ENCODE assay signal across 14 mouse cellular contexts in genomic region chr4:133626621-133627020, GRCm38 (mm10). TPM values are rescaled to one million over a fixed set of nuclear protein-coding genes. Genes with fewer than 3 reads are reported as not detected.
DNase-seq lines count a peak whose midpoint lies in the region; ATAC-seq and TF ChIP-seq lines count a peak whose summit lies in the region.
"Had no signal": no experiment of that assay in that cellular context is flagged by ENCODE, and none has a peak within 500 bp of the region (broad histone marks: within the 10 kb centered on the region; RNA-seq: fewer than 3 reads in every experiment).

No protein-coding gene starts in this region.

- no peak for ATAC-seq in heart, embryonic 13.5 days (ENCODE audit: extremely low read depth, insufficient number of reproducible peaks, low FRiP score, low TSS enrichment)
- no peak for ATAC-seq in stomach, embryonic 16.5 days (ENCODE audit: insufficient read depth, low FRiP score)
- ATAC-seq in stomach, postnatal 0 days (ENCODE audit: low FRiP score, low TSS enrichment), result no peak
- ATAC-seq: forebrain, embryonic 15.5 days had no signal

- no peaks in the 10 kb centered on the region for H3K9me3 ChIP-seq in heart, embryonic 13.5 days
- no peaks in the 10 kb centered on the region for H3K9me3 ChIP-seq in stomach, embryonic 16.5 days (replicated peaks; ENCODE audit: control insufficient read depth, low read length)
- H3K9me3 ChIP-seq in stomach, postnatal 0 days (ENCODE audit: control insufficient read depth, low read length), result no peaks in the 10 kb centered on the region
- H3K9me3 ChIP-seq: embryonic facial prominence, embryonic 15.5 days; forebrain, embryonic 15.5 days; limb, embryonic 13.5 days had no signal

- peak overlapping the region; percentile 76 for H3K27ac ChIP-seq in heart, embryonic 13.5 days (replicated peaks)
- peak overlapping the region; percentile 66; the same call in 1 of the 2 replicates for H3K27ac ChIP-seq in left cerebral cortex, adult 2 months
- H3K27ac ChIP-seq in stomach, embryonic 16.5 days (ENCODE audit: low read length), result peak overlapping the region; percentile 46; the same call in 1 of the 2 replicates
- H3K27ac ChIP-seq in stomach, postnatal 0 days (replicated peaks), result no peak overlapping the region
- peak overlapping the region; percentile 81; the same call in 1 of the 2 replicates for H3K27ac ChIP-seq in small intestine, adult 2 months (ENCODE audit: insufficient read depth, low read depth, low read length)
- H3K27ac ChIP-seq: forebrain, embryonic 15.5 days; limb, embryonic 13.5 days had no signal

- peaks cover 26% of the 10 kb centered on the region for H3K4me1 ChIP-seq in heart, embryonic 13.5 days
- H3K4me1 ChIP-seq in stomach, embryonic 16.5 days (ENCODE audit: control insufficient read depth, insufficient read depth, low read length), result peaks cover 10% of the 10 kb centered on the region
- H3K4me1 ChIP-seq in stomach, postnatal 0 days (replicated peaks; ENCODE audit: control insufficient read depth, insufficient read depth), result no peaks in the 10 kb centered on the region
- H3K4me1 ChIP-seq in small intestine, adult 2 months (ENCODE audit: control insufficient read depth, insufficient read depth, insufficient read length, low read length), result peaks cover 13% of the 10 kb centered on the region

- no peak for TF ChIP-seq EP300 in stomach, postnatal 0 days (optimal IDR thresholded peaks at IDR 0.05)

- no peak overlapping the region for H3K4me3 ChIP-seq in heart, embryonic 13.5 days
- H3K4me3 ChIP-seq in left cerebral cortex, adult 2 months, result no peak overlapping the region
- no peak overlapping the region for H3K4me3 ChIP-seq in stomach, embryonic 16.5 days (replicated peaks; ENCODE audit: low read length)
- no peak overlapping the region for H3K4me3 ChIP-seq in stomach, postnatal 0 days (ENCODE audit: low read depth, low read length)
- H3K4me3 ChIP-seq in small intestine, adult 2 months (ENCODE audit: low read depth, low read length), result no peak overlapping the region
- H3K4me3 ChIP-seq: embryonic facial prominence, embryonic 15.5 days; forebrain, embryonic 15.5 days; limb, embryonic 13.5 days had no signal

- TF ChIP-seq POLR2A in small intestine, adult 2 months (IDR thresholded peaks at IDR 0.05; ENCODE audit: low read depth, low read length), result no peak

- H3K36me3 ChIP-seq in heart, embryonic 13.5 days, result peaks cover 35% of the 10 kb centered on the region
- no peaks in the 10 kb centered on the region for H3K36me3 ChIP-seq in stomach, embryonic 16.5 days (ENCODE audit: control insufficient read depth, insufficient read depth, low read length)
- H3K36me3 ChIP-seq in stomach, postnatal 0 days (ENCODE audit: control insufficient read depth, insufficient read depth, low read length), result peaks cover 6% of the 10 kb centered on the region; the same call in 1 of the 2 replicates
- peaks cover 18% of the 10 kb centered on the region for H3K36me3 ChIP-seq in small intestine, adult 2 months (ENCODE audit: control insufficient read depth, insufficient read depth, low read length)

- H3K4me2 ChIP-seq in heart, embryonic 13.5 days, result no peak overlapping the region
- H3K4me2 ChIP-seq in stomach, embryonic 16.5 days (ENCODE audit: low read depth, low read length), result no peak overlapping the region
- H3K4me2 ChIP-seq in stomach, postnatal 0 days (replicated peaks; ENCODE audit: low read depth), result no peak overlapping the region
- H3K4me2 ChIP-seq: embryonic facial prominence, embryonic 15.5 days; forebrain, embryonic 15.5 days; hindbrain, embryonic 14.5 days; limb, embryonic 13.5 days had no signal

- DNase-seq in heart, adult 8-10 months (ENCODE audit: low spot score), result no peak
- DNase-seq in left cerebral cortex, adult 2 months (ENCODE audit: extremely low spot score in 1 of 2, low spot score in 2 of 2), result no peak
- DNase-seq in left cerebral cortex, adult 18-20 months (ENCODE audit: low spot score in 2 of 2), result no peak
- no peak for DNase-seq in stomach, postnatal 0 days (ENCODE audit: low spot score)
- DNase-seq in urinary bladder, postnatal 10 days (ENCODE audit: low spot score), result no peak
- DNase-seq: adrenal gland, adult 2 months; gastrocnemius, postnatal 14 days had no signal

- H3K9ac ChIP-seq in heart, embryonic 13.5 days, result no peak overlapping the region
- no peak overlapping the region for H3K9ac ChIP-seq in stomach, embryonic 16.5 days (ENCODE audit: low read length)
- H3K9ac ChIP-seq in stomach, postnatal 0 days (ENCODE audit: low read length), result no peak overlapping the region
- H3K9ac ChIP-seq: embryonic facial prominence, embryonic 15.5 days; forebrain, embryonic 15.5 days; hindbrain, embryonic 14.5 days; limb, embryonic 13.5 days had no signal

- 82% methylated on average over 9 of the region's 9 CpGs for WGBS in heart, embryonic 13.5 days
- WGBS in stomach, embryonic 16.5 days, result 85% methylated on average over 9 of the region's 9 CpGs
- WGBS in stomach, postnatal 0 days, result 91% methylated on average over 9 of the region's 9 CpGs
- 89% methylated on average over 9 of the region's 9 CpGs for WGBS in small intestine, adult 2 months

- intact Hi-C loops in left cerebral cortex, adult 2 months (cut with DNase I), result no loop called here

- H3K27me3 ChIP-seq in heart, embryonic 13.5 days (replicated peaks), result no peaks in the 10 kb centered on the region
- H3K27me3 ChIP-seq in stomach, embryonic 16.5 days (ENCODE audit: control insufficient read depth, insufficient read depth, low read length), result no peaks in the 10 kb centered on the region
- no peaks in the 10 kb centered on the region for H3K27me3 ChIP-seq in stomach, postnatal 0 days (ENCODE audit: control insufficient read depth, insufficient read depth, low read length)
- H3K27me3 ChIP-seq in small intestine, adult 2 months (ENCODE audit: control insufficient read depth, insufficient read depth, low read length), result no peaks in the 10 kb centered on the region
- H3K27me3 ChIP-seq: embryonic facial prominence, embryonic 15.5 days; forebrain, embryonic 15.5 days; limb, embryonic 13.5 days had no signal

- TF ChIP-seq CTCF in left cerebral cortex, adult 2 months (IDR thresholded peaks at IDR 0.05), result no peak
- TF ChIP-seq CTCF in stomach, postnatal 0 days (IDR thresholded peaks at IDR 0.05; ENCODE audit: low read depth), result no peak
- no peak for TF ChIP-seq CTCF in small intestine, adult 2 months (IDR thresholded peaks at IDR 0.05; ENCODE audit: extremely low read depth, insufficient read length, insufficient replicate concordance, low read depth, low read length)

RNA-seq across cellular contexts. Expression of gene Zdhhc18, which starts 23.3 kb away (rescaled TPM):
- polyA plus RNA-seq in heart, embryonic 13.5 days (2015; fragmentation: Nextera tagmentation; extraction: Ambion mirVana), result 1.5 and 1.6 TPM in 2 replicates
- total RNA-seq in heart, adult 8-10 months (2022), result 10 to 100 TPM; 16.1 to 24.3 (median 22.1) TPM
- total RNA-seq in left cerebral cortex, adult 2 months (2021), result 10 to 100 TPM; 33.2 to 36.8 TPM
- 10 to 100 TPM; 35.5 to 39.2 TPM for total RNA-seq in left cerebral cortex, adult 18-20 months (2021)
- polyA plus RNA-seq in stomach, embryonic 16.5 days (2015; fragmentation: Nextera tagmentation; extraction: Ambion mirVana), result 2.0 and 3.4 TPM in 2 replicates
- 1.6 and 3.6 TPM in 2 replicates for polyA plus RNA-seq in stomach, postnatal 0 days (2015; fragmentation: Nextera tagmentation; extraction: Ambion mirVana)
- polyA plus RNA-seq in small intestine, adult 2 months (2012; rRNA removed), result 18.7 and 36.7 TPM in 2 replicates

RNA-seq across cellular contexts. Expression of gene Sfn, which starts 24.7 kb away (rescaled TPM):
- polyA plus RNA-seq in heart, embryonic 13.5 days (2015; fragmentation: Nextera tagmentation; extraction: Ambion mirVana), result 1.2 and 2.9 TPM in 2 replicates
- 1 to 10 TPM in 3 of 4 experiments, under 1 TPM in 1; 0.88 to 1.6 (median 1.1) TPM for total RNA-seq in heart, adult 8-10 months (2022)
- total RNA-seq in left cerebral cortex, adult 2 months (2021), result 1 to 10 TPM; 1.7 to 2.6 TPM
- 1 to 10 TPM; 1.4 to 2.6 TPM for total RNA-seq in left cerebral cortex, adult 18-20 months (2021)
- polyA plus RNA-seq in stomach, embryonic 16.5 days (2015; fragmentation: Nextera tagmentation; extraction: Ambion mirVana), result 339 and 468 TPM in 2 replicates
- 355 and 371 TPM in 2 replicates for polyA plus RNA-seq in stomach, postnatal 0 days (2015; fragmentation: Nextera tagmentation; extraction: Ambion mirVana)
- 175 and 423 TPM in 2 replicates for polyA plus RNA-seq in small intestine, adult 2 months (2012; rRNA removed)

RNA-seq across cellular contexts. Expression of gene Gpn2, which starts 42.5 kb away (rescaled TPM):
- 11.2 and 12.8 TPM in 2 replicates for polyA plus RNA-seq in heart, embryonic 13.5 days (2015; fragmentation: Nextera tagmentation; extraction: Ambion mirVana)
- total RNA-seq in heart, adult 8-10 months (2022), result 1 to 10 TPM; 7.2 to 8.1 (median 8.1) TPM
- 10 to 100 TPM in 1 of 2 experiments, 1 to 10 TPM in 1; 9.4 to 12.3 TPM for total RNA-seq in left cerebral cortex, adult 2 months (2021)
- 10 to 100 TPM in 1 of 2 experiments, 1 to 10 TPM in 1; 9.9 to 11.6 TPM for total RNA-seq in left cerebral cortex, adult 18-20 months (2021)
- polyA plus RNA-seq in stomach, embryonic 16.5 days (2015; fragmentation: Nextera tagmentation; extraction: Ambion mirVana), result 13.8 and 14.3 TPM in 2 replicates
- polyA plus RNA-seq in stomach, postnatal 0 days (2015; fragmentation: Nextera tagmentation; extraction: Ambion mirVana), result 13.9 and 14.8 TPM in 2 replicates
- 40.7 and 77.8 TPM in 2 replicates for polyA plus RNA-seq in small intestine, adult 2 months (2012; rRNA removed)

RNA-seq across cellular contexts. Expression of gene Pigv, which starts 45.8 kb away (rescaled TPM):
- 12.8 and 15.7 TPM in 2 replicates for polyA plus RNA-seq in heart, embryonic 13.5 days (2015; fragmentation: Nextera tagmentation; extraction: Ambion mirVana)
- 10 to 100 TPM in 3 of 4 experiments, 1 to 10 TPM in 1; 9.2 to 13.8 (median 13.2) TPM for total RNA-seq in heart, adult 8-10 months (2022)
- total RNA-seq in left cerebral cortex, adult 2 months (2021), result 1 to 10 TPM; 7.9 to 8.1 TPM
- 1 to 10 TPM; 7.1 to 9.7 TPM for total RNA-seq in left cerebral cortex, adult 18-20 months (2021)
- polyA plus RNA-seq in stomach, embryonic 16.5 days (2015; fragmentation: Nextera tagmentation; extraction: Ambion mirVana), result 17.9 and 20.1 TPM in 2 replicates
- 11.5 and 13.0 TPM in 2 replicates for polyA plus RNA-seq in stomach, postnatal 0 days (2015; fragmentation: Nextera tagmentation; extraction: Ambion mirVana)
- polyA plus RNA-seq in small intestine, adult 2 months (2012; rRNA removed), result 6.0 and 8.9 TPM in 2 replicates

RNA-seq across cellular contexts. Expression of gene Gpatch3, which starts 52.1 kb away (rescaled TPM):
- 5.0 and 5.3 TPM in 2 replicates for polyA plus RNA-seq in heart, embryonic 13.5 days (2015; fragmentation: Nextera tagmentation; extraction: Ambion mirVana)
- total RNA-seq in heart, adult 8-10 months (2022), result 1 to 10 TPM; 3.0 to 4.6 (median 3.7) TPM
- 1 to 10 TPM; 8.5 to 8.7 TPM for total RNA-seq in left cerebral cortex, adult 2 months (2021)
- total RNA-seq in left cerebral cortex, adult 18-20 months (2021), result 1 to 10 TPM; 8.3 to 10.0 TPM
- 3.9 and 4.2 TPM in 2 replicates for polyA plus RNA-seq in stomach, embryonic 16.5 days (2015; fragmentation: Nextera tagmentation; extraction: Ambion mirVana)
- polyA plus RNA-seq in stomach, postnatal 0 days (2015; fragmentation: Nextera tagmentation; extraction: Ambion mirVana), result 3.6 and 3.8 TPM in 2 replicates
- 4.1 and 7.3 TPM in 2 replicates for polyA plus RNA-seq in small intestine, adult 2 months (2012; rRNA removed)

Comparison
In these comparisons a context has a peak if more than half of its experiments do, and no peak if none do; other contexts are left out.
1. RNA of gene Sfn, which starts 24.7 kb away (polyA plus RNA-seq): 175 to 423 TPM in small intestine, adult 2 months, 355 to 371 TPM in stomach, postnatal 0 days and 339 to 468 TPM in stomach, embryonic 16.5 days; 1.2 to 2.9 TPM in heart, embryonic 13.5 days; every median in the first group is over 10 times any median in the second.